Mouse (Mus musculus) heart, embryonic 11.5 days (tissue): ENCODE data around the gene Tspan2. TPM values are rescaled to one million over a fixed set of nuclear protein-coding genes. Genes with fewer than 3 reads are reported as not detected.
A peak's percentile ranks its signal among the peaks of the same experiment; 100 is the strongest.

Experiments used
- ATAC-seq: fragments of 200-750 bp; cut with Nextera tagmentation; replicated peaks from 2 replicates; pipeline ENCODE4 v1.8.0; 2017; ENCODE audit warnings: moderate library complexity; ENCODE audit not compliant: insufficient number of reproducible peaks, low FRiP score, low TSS enrichment
- H3K27ac ChIP-seq: fragments of 300-500 bp; sonication (generic); 2 replicates; pipeline ENCODE4 v1.5.1; 2014; ENCODE audit warnings: mild to moderate bottlenecking, low read depth, low read length
- H3K27me3 ChIP-seq: fragments of 300-500 bp; sonication (generic); 2 replicates; pipeline ENCODE4 v1.6.1; 2014; ENCODE audit warnings: mild to moderate bottlenecking, low read length, mixed read lengths; ENCODE audit not compliant: control insufficient read depth, insufficient read depth
- H3K36me3 ChIP-seq: fragments of 300-500 bp; sonication (generic); 2 replicates; pipeline ENCODE4 v1.6.1; 2014; ENCODE audit warnings: mild to moderate bottlenecking, low read length, moderate library complexity, mixed read lengths; ENCODE audit not compliant: control insufficient read depth, insufficient read depth
- H3K4me1 ChIP-seq: fragments of 300-500 bp; sonication (generic); 2 replicates; pipeline ENCODE4 v1.6.1; 2014; ENCODE audit warnings: low read length; ENCODE audit not compliant: control insufficient read depth, insufficient read depth
- H3K4me2 ChIP-seq: fragments of 300-500 bp; sonication (generic); 2 replicates; pipeline ENCODE4 v1.6.1; 2014; ENCODE audit warnings: mild to moderate bottlenecking, moderate library complexity
- H3K4me3 ChIP-seq: fragments of 300-500 bp; sonication (generic); 2 replicates; pipeline ENCODE4 v1.5.1; 2014; ENCODE audit warnings: low read depth, low read length
- H3K9ac ChIP-seq: fragments of 300-500 bp; sonication (generic); 2 replicates; pipeline ENCODE4 v1.6.1; 2014; ENCODE audit warnings: mild to moderate bottlenecking, low read depth, low read length, moderate library complexity
- H3K9me3 ChIP-seq: fragments of 300-500 bp; sonication (generic); replicated peaks from 2 replicates; pipeline ENCODE4 v1.6.1; 2016; ENCODE audit warnings: low read length; ENCODE audit not compliant: control insufficient read depth
- WGBS: fragments of 180-500 bp; shearing (Covaris S2); extraction: QIAGEN DNeasy Blood & Tissue Kit; methylation state at CpG from one replicate; pipeline ENCODE4 v1.1.7; 2014; ENCODE audit not compliant: insufficient replicate concordance; 5-methylcytosine and 5-hydroxymethylcytosine counted together
- polyA plus RNA-seq: library from polyadenylated mRNA; unstranded; fragments of >200 nt; fragmentation: Nextera tagmentation; extraction: Ambion mirVana; gene quantifications from 2 replicates; pipeline ENCODE4 v1.2.1, GENCODE M21; 2014

Gene Tspan2
- polyA plus RNA-seq, 1 experiment from 2014 or later: 34.3 TPM

DNA sequence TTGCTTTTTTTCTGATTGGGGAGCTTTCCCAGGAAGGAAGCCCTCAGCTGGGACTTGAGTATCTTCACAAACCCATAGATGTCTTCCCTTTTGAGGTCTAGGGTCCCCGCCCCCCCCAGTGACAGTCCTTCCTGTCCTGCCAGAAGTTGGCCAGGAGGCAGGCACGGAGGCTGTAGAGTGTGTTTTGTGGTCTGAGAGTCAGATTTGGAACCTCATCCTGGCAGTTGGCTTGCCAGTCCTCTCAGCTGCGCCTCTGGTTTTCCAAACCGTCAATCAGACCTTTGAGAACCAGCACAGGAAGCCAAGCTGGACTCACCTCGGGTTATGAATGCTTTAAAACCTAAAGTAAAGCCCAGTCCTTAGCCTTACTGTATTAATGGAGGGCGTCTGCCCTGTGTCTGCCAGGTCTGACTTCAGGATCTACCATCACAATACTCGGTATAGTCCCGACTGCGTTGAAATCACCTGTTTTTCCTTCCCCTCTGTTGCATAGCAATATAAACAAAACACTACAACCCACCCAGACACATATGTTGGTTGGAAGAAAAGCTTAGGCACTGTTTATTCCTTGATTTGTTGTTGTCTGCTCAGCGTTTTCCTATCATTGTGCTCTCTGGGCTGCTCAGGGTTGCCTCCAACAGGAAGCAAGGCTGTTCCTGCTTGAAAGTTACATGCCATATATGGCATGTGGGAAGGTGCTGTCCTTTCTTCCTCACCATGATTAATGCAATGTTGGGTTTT, 4.0 kb downstream of the Tspan2 start:
- Histone ChIP-seq H3K36me3 (no peaks in the 10 kb centered on the region), H3K4me1 (peaks cover 56% of the 10 kb centered on the region), H3K9me3 (no peaks in the 10 kb centered on the region), H3K27ac (no peak overlapping the region; the same call in 1 of the 2 replicates), H3K4me3 (no peak overlapping the region), H3K27me3 (no peaks in the 10 kb centered on the region), H3K4me2 (no peak overlapping the region), H3K9ac (no peak overlapping the region)
- ATAC-seq: no peak
- 57% methylated on average over 10 of the region's 10 CpGs for WGBS

DNA sequence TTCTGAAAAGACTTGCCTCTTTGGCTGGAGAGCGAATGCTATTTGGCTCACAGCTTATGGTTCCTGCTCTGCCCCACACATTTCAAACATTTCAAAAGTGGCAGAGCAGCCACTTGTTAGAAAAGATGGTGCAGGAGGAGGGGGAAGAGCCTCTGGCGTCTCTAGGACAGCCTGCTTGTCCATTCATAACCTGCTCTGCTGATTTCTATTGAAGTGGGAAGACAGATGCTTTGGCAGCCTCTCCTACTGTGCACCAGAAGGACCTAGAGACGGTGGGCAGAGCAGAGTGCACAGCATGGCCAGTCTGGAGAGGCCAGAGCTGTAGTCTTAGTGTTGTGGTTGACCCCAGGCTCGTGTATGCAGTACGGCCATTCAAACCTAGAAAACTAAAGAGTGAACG, 4.6 kb downstream of the Tspan2 start:
- 72% methylated on average over 6 of the region's 6 CpGs for WGBS
- H3K4me1 ChIP-seq: peaks cover 54% of the 10 kb centered on the region
- H3K27ac ChIP-seq: no peak overlapping the region
- H3K27me3 ChIP-seq: no peaks in the 10 kb centered on the region
- no peak overlapping the region for H3K4me3 ChIP-seq
- ATAC-seq: no peak
- no peak overlapping the region for H3K9ac ChIP-seq
- no peaks in the 10 kb centered on the region for H3K36me3 ChIP-seq
- no peaks in the 10 kb centered on the region for H3K9me3 ChIP-seq
- no peak overlapping the region for H3K4me2 ChIP-seq

DNA sequence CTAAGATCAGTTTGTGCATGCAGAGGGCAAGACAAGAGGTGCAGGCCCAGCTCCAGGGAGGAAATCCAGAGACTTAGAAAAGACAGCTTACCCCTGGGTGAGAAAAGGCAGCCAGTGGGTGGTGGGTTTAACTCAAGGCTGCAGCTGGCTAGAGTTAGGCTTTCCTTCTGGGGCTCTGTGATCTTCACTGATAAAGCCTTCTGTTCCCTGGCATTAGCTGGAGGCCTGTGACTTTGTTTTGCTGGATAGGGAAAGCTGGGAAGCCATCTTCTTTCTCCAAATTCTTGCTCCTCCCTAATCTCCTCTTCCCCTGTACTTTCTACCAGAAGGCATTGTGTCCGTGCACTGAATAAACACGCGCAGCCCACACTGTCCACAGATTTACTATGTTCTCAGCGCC, 8.4 kb downstream of the Tspan2 start:
- 0 out of 2 replicates have a peak overlapping the region, but pooled peaks have one; percentile 5 for H3K27ac ChIP-seq
- H3K9me3 ChIP-seq: no peaks in the 10 kb centered on the region
- no peak for ATAC-seq
- no peak overlapping the region for H3K4me2 ChIP-seq
- no peaks in the 10 kb centered on the region for H3K36me3 ChIP-seq
- no peaks in the 10 kb centered on the region for H3K27me3 ChIP-seq
- H3K4me1 ChIP-seq: peaks cover 45% of the 10 kb centered on the region
- H3K4me3 ChIP-seq: no peak overlapping the region
- whole genome bisulfite sequencing: 39% methylated on average over 4 of the region's 4 CpGs
- H3K9ac ChIP-seq: no peak overlapping the region

DNA sequence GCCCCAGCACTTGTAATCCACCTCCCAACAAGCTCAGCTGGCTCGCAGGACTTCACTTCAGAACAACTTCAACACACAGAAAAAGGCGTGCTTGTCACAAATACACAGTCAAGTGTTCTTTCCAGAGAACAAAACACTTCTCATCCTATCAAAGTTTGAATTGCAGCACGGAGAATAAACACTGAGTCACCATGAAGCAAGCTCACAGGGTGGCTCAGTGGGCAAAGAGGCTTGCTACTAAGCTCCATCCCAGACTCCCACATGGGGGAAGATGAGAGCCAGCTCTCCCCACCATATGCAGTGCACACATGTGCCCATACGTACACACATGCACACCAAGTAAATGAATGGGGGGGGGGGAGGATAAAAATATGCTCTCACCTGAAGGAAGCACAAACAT, 8.9 kb downstream of the Tspan2 start:
- Histone ChIP-seq H3K4me1 (peaks cover 40% of the 10 kb centered on the region), H3K27ac (0 out of 2 replicates have a peak overlapping the region, but pooled peaks have one; percentile 5)
- no peak for ATAC-seq

DNA sequence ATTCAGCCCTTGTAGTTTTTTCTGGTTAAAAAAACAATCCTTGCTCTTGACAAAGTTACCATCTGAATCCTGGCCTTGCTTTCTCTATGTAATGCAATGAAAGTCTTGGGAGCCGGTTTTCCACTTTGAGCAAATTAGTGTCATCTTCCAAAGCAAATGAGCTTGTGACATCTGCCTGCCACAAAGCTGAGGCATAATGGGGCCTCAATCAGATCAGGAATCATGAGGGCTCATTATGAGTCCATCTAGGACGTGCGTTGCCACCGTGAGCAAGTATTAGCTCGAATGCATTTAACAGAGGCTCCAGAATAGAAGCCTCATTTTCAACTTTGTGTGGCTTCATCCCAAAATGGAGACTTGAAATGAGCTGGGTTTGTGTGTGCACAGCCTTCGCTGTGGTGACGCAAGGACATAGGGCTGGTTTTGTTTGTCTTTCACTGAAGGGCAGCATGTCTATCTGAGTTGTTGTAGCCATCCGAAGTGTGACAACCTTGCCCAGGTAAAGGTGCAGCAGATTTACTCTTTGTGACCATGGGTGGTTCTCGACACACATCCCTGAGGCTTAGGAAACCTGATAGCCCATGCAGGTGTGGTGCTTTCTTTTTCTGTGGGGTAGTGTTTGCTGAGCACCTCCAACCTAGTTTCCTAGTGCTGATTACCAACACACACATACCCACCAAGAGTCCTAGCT, 9.6 kb downstream of the Tspan2 start:
- Histone ChIP-seq H3K27ac (no peak overlapping the region), H3K4me1 (peaks cover 37% of the 10 kb centered on the region)
- 81% methylated on average over 9 of the region's 9 CpGs for WGBS

More for the DNA sequence above, 8.9 kb downstream of the Tspan2 start:
- Histone ChIP-seq H3K9me3 (no peaks in the 10 kb centered on the region), H3K4me3 (no peak overlapping the region), H3K36me3 (no peaks in the 10 kb centered on the region), H3K9ac (no peak overlapping the region), H3K4me2 (no peak overlapping the region), H3K27me3 (no peaks in the 10 kb centered on the region)
- 39% methylated on average over 4 of the region's 4 CpGs for WGBS

DNA sequence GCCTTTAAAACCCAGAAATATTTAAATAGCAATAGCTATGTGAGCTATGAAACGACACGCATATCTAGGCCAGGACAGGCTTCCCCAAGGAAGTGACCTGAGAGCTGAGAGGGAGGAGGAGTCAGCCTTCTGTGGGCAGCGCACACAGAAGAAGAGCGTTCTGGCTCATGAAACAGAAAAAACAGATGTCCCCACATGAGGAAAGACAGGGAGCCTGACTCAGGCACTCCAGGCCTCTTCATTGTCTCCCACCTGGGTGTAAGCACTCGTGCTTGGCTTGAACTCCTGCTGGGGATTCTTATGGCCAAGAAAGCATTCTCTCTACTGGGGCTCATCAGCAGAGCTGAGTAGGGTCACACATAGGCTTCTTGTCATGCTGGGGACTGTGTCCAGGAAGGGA, 10.3 kb downstream of the Tspan2 start:
- H3K9ac ChIP-seq: no peak overlapping the region
- H3K27ac ChIP-seq: 0 out of 2 replicates have a peak overlapping the region, but pooled peaks have one; percentile 6
- no peak overlapping the region for H3K4me2 ChIP-seq
- no peak overlapping the region for H3K4me3 ChIP-seq
- H3K4me1 ChIP-seq: peaks cover 34% of the 10 kb centered on the region
- ATAC-seq: no peak
- no peaks in the 10 kb centered on the region for H3K9me3 ChIP-seq
- WGBS: 24% methylated on average over 5 of the region's 5 CpGs
- H3K36me3 ChIP-seq: no peaks in the 10 kb centered on the region
- H3K27me3 ChIP-seq: no peaks in the 10 kb centered on the region

More for the DNA sequence above, 9.6 kb downstream of the Tspan2 start:
- no peaks in the 10 kb centered on the region for H3K9me3 ChIP-seq
- H3K36me3 ChIP-seq: no peaks in the 10 kb centered on the region
- no peak overlapping the region for H3K4me3 ChIP-seq
- no peak for ATAC-seq
- no peak overlapping the region for H3K9ac ChIP-seq
- H3K27me3 ChIP-seq: no peaks in the 10 kb centered on the region
- no peak overlapping the region for H3K4me2 ChIP-seq

DNA sequence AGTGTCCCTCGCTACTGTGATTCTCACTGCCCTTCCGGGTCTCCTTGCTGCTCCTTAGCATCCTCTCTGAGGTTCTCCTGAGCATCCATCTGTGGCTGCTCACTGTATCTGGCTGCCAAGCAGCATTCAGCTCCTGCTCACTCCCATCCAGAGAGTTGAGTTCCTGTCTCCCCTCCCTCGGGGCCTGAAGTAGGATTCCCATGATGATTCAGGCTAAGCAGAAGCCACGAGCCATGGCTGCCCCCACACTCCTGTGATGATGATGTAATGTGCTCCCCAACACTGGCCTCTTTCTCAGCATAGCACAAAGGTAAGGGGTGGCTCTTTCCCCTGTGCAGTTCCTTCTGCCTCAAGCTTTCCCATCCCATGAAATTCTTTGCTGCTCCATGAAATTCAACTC, 11.8 kb downstream of the Tspan2 start:
- Histone ChIP-seq H3K4me3 (no peak overlapping the region), H3K27ac (no peak overlapping the region), H3K4me2 (no peak overlapping the region), H3K9me3 (no peaks in the 10 kb centered on the region), H3K27me3 (no peaks in the 10 kb centered on the region), H3K9ac (no peak overlapping the region), H3K4me1 (peaks cover 32% of the 10 kb centered on the region), H3K36me3 (no peaks in the 10 kb centered on the region)
- no peak for ATAC-seq
- WGBS: 81% methylated on average over 4 of the region's 4 CpGs

DNA sequence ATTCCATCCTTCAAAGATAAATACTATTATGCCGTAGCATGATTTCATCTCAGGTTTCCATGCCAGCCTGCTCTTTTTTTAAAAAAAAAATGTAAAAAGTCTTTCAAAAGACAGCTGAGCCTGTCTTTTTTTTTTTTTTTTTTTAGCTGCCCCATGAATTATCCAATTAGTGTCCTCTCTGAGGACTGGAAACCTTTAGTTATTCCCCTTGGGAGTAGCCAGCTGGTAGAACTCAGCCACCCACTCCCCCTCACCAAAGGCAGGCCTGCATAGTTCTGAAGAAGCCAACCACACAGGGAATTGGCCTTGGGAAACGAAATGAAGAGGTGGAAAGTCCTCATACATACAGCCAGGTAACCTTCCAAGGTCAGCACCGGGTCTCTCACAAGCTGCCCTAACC, 13.7 kb downstream of the Tspan2 start:
- Histone ChIP-seq H3K36me3 (no peaks in the 10 kb centered on the region; the same call in 1 of the 2 replicates), H3K9me3 (no peaks in the 10 kb centered on the region), H3K4me2 (no peak overlapping the region), H3K27ac (no peak overlapping the region), H3K9ac (no peak overlapping the region), H3K4me3 (no peak overlapping the region), H3K27me3 (no peaks in the 10 kb centered on the region), H3K4me1 (peaks cover 20% of the 10 kb centered on the region)
- no peak for ATAC-seq
- 56% methylated on average over 3 of the region's 3 CpGs for WGBS
